Mouse (Mus musculus): ENCODE results near the gene Tsku.

The Tsku gene

GRCm38 (mm10) chr7:98359951-98360620 lies 1.0 kb downstream of the Tsku start:
- DNase-seq (ENCODE audit: low spot score in 2 of 2): peak; percentile 71 to 72

- no peak for DNase-seq (ENCODE audit: low spot score in 2 of 2)
Measured at GRCm38 (mm10) chr7:98358016-98358415, 3.1 kb downstream of the Tsku start.

- DNase-seq (ENCODE audit: low spot score in 2 of 2): no peak
Measured at GRCm38 (mm10) chr7:98357324-98357723, 3.8 kb downstream of the Tsku start.

GRCm38 (mm10) chr7:98354921-98355310 lies 6.2 kb downstream of the Tsku start:
- DNase-seq (ENCODE audit: low spot score in 2 of 2): no peak

GRCm38 (mm10) chr7:98354160-98354920 lies 6.8 kb downstream of the Tsku start:
- DNase-seq (ENCODE audit: low spot score in 2 of 2): no peak

- no peak for DNase-seq (ENCODE audit: low spot score in 2 of 2)
Measured at GRCm38 (mm10) chr7:98353616-98354015, 7.5 kb downstream of the Tsku start.

GRCm38 (mm10) chr7:98351523-98351922 lies 9.6 kb downstream of the Tsku start:
- no peak for DNase-seq (ENCODE audit: low spot score in 2 of 2)

GRCm38 (mm10) chr7:98349821-98350220 lies 11.3 kb downstream of the Tsku start:
- DNase-seq (ENCODE audit: low spot score in 2 of 2): no peak

GRCm38 (mm10) chr7:98349096-98349495 lies 12.0 kb downstream of the Tsku start:
- DNase-seq (ENCODE audit: low spot score in 2 of 2): peak; percentile 79 to 85

- peak; percentile 55 to 72 for DNase-seq (ENCODE audit: low spot score in 2 of 2)
Measured at GRCm38 (mm10) chr7:98348043-98348442, 13.1 kb downstream of the Tsku start.

- DNase-seq (ENCODE audit: low spot score in 2 of 2): no peak
Measured at GRCm38 (mm10) chr7:98347471-98347870, 13.7 kb downstream of the Tsku start.

- no peak for DNase-seq (ENCODE audit: low spot score in 2 of 2)
Measured at GRCm38 (mm10) chr7:98345036-98345435, 16.1 kb downstream of the Tsku start.

GRCm38 (mm10) chr7:98344361-98344760 lies 16.8 kb downstream of the Tsku start:
- DNase-seq (ENCODE audit: low spot score in 2 of 2): no peak

- DNase-seq (ENCODE audit: low spot score in 2 of 2): no peak
Measured at GRCm38 (mm10) chr7:98342249-98342648, 18.9 kb downstream of the Tsku start.

GRCm38 (mm10) chr7:98341475-98341874 lies 19.7 kb downstream of the Tsku start:
- DNase-seq (ENCODE audit: low spot score in 2 of 2): peak; percentile 84 to 87

- DNase-seq (ENCODE audit: low spot score in 2 of 2): no peak
Measured at GRCm38 (mm10) chr7:98340343-98340742, 20.8 kb downstream of the Tsku start.

GRCm38 (mm10) chr7:98333987-98334386 lies 27.1 kb downstream of the Tsku start:
- no peak for DNase-seq (ENCODE audit: low spot score in 2 of 2)

- no peak for DNase-seq (ENCODE audit: low spot score in 2 of 2)
Measured at GRCm38 (mm10) chr7:98333507-98333906, 27.6 kb downstream of the Tsku start.

- no peak for DNase-seq (ENCODE audit: low spot score in 2 of 2)
Measured at GRCm38 (mm10) chr7:98332678-98333397, 28.3 kb downstream of the Tsku start.

- DNase-seq (ENCODE audit: low spot score in 2 of 2): no peak
Measured at GRCm38 (mm10) chr7:98331932-98332331, 29.2 kb downstream of the Tsku start.

GRCm38 (mm10) chr7:98330375-98331002 lies 30.6 kb downstream of the Tsku start:
- no peak for DNase-seq (ENCODE audit: low spot score in 2 of 2)

Data from urinary bladder, postnatal 36 days (tissue).